Mouse (Mus musculus) embryonic stem cell, embryonic (primary cell): Measurements from ENCODE around the gene H2al1k.
"Not testable (repeated sequence)": the region's sequence is repeated elsewhere in the genome, so short reads cannot be mapped to it uniquely, and the experiment has no call there.

ENCODE experiments used
- CTCF ChIA-PET, 4 experiments: fragments of 300-600 bp in 2 of 4; fragments of 350-600 bp in 2 of 4; sonication (Branson Sonifier 250); formaldehyde crosslinking; loops; one replicate each; lab custom pipeline; 2022; ENCODE audit warnings: inconsistent platforms in 2 of 4; lab: Charles Lee
- POLR2A ChIA-PET, 4 experiments: fragments of 300-600 bp in 2 of 4; fragments of 350-600 bp in 2 of 4; sonication (Branson Sonifier 250); formaldehyde crosslinking; loops; one replicate each; lab custom pipeline; 2022; ENCODE audit warnings: antibody characterized with exemption in 4 of 4, inconsistent platforms in 1 of 4; lab: Charles Lee

Gene H2al1k

DNA sequence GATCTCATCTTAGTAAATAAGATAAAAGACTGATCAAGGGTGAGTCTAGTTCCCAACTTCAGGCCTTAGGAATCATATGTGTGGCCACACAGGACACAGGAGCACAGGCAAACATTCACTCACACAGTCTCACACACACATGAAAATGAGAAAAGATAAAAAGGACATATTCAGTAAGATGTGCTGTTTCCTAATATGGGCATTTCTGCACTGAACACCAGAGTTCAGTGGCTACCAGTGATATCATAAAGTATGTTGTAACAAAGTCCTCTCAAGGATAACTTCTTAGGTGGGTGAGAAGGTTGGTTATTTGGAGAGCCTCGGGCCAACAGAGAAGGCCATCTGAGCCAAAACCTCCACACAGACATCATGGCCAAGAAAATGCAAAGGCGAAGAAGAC is at the start of gene H2al1k:
H2al1k (plus strand) TSS at position 301 of the 400 bp plus-strand sequence.
- POLR2A ChIA-PET, CTCF ChIA-PET: not testable (repeated sequence)

DNA sequence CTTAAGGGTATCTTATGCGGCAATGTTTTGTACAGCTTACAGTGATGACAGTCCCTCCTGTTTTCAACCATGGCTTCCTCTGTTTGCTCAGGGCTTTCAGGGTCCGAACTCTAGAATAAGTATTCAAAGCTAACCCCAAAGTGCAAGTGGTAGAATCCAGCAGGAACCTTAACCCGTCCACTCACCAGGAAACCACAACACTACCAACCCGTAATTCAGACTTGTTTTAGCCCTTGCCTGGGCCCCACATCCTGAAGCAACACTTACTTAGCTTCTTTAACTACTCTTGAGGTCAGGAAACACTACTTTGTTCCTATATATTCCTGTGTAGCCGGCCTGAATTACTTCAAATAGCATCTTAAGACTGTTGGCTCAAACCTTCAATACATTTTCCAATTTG is 47.6 kb upstream of the H2al1k start:
- POLR2A ChIA-PET = no interaction called here
- CTCF ChIA-PET = no interaction called here

DNA sequence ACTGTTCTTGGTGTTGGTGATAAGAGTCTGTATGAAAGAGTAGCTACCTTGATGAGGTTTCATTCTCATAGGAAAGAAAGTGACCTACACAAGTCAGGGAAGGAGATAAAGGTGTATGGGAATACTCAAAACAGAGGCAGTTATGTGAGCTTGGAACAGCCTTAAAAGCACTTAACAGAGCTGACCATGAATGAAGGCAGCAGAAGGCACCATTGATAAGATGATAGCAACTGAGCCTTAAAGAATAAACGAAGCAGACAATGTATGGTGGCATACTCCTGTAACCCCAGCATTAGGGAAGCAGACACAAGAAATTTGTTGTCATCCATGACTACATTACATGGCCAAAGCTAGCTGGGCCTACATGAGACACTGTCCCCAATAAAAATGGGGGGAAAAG is 47.0 kb upstream of the H2al1k start:
- CTCF ChIA-PET = no interaction called here
- POLR2A ChIA-PET = interaction anchor here in 1 of 4 experiments (0.6 kb wide), 1 partner anchor 186 kb away, joined by 4 read pairs; no protein-coding TSS in a partner anchor

DNA sequence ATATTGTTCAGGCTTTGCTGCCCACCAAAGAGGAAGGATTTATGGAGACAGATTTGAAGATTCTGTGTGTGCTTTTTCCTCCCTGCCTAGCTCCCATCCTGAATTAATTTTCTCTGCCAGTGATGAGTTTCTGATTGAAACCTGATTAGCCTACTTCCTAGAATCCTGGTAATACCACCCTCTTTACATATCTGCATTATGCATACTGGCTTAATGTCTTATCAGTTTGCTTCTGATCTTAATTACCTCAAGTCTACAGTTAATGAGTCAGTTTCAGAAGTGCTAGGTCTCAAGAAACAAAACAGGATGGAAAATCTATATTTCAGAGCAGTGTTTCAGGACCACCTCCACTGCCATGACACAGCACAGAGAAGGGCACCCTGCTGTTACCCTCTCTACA is 34.0 kb upstream of the H2al1k start:
- CTCF ChIA-PET, POLR2A ChIA-PET: not testable (repeated sequence)

DNA sequence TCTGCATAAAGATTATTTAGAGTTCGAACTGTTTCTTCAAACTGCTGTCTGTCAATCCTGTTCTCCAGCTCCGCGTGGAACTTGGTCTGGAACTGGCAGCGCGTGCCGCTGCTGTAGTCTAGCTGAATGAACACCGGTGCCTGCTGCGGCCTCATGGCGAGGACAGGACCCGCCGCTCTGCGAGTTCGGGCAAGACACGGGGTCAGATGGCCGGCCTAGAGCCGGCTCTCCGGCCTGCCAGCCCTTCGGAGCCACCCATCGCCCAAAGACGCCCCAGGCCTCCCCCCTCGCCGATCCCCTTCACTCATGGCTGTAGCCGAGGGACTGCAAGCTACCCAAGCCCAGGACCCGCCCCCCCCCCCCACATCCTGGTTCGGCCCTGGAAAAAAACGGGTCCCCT is 22.5 kb upstream of the H2al1k start:
- CTCF ChIA-PET, POLR2A ChIA-PET: not testable (repeated sequence)

DNA sequence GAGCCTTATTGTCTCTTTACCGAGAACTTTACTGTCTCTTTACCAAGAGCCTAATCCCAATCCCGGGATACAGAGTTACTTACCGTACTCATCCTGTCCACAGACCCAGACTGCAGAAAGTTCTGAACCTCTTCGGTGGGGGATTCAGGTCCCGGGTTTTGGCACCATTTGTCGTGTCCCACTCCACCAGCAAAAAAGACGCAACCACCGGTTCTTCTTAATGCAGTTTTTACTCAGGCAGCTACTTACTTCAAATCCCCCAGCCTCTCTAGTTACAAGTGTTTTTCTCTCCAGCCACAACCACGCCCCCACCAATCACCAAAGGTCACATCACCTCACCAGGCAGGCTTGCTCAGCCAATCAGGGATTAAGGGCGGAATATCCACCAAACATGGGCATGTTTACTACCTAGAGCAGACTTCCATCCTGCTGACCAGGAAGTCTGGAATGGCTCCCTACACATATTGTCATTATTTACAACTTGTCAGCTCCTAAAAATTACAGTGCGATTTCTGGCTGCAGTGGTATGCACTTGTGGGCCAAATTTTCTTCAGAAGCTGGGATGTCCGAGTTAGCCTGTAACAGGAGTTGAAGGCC is 18.0 kb upstream of the H2al1k start:
- POLR2A ChIA-PET = not testable (repeated sequence)
- CTCF ChIA-PET = interaction anchor here in 1 of 4 experiments (0.5 to 0.6 kb wide), 2 partner anchors 41 to 188 kb away, joined by 3 to 9 read pairs; no protein-coding TSS in a partner anchor

DNA sequence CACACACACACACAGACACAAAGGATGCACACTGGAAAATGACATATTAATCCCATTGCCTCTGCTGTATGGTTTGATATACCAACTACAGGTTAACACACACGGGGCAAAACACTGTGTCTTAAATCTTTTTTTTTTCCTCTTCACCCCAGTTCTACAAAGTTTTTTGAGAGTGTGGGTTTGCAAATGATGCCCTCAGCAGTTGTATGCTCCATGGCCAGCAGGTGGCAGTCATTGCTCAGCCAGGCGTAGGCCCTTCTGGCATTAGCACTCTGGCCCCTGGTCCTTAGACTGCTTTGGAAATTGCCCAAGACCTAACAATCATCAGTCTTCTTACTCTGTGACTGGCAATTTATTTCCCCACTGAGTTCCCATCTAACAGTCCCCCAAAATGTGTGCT is 17.4 kb upstream of the H2al1k start:
- CTCF ChIA-PET = interaction anchor here in 1 of 4 experiments (0.5 kb wide), 1 partner anchor 40 kb away, joined by 9 read pairs; no protein-coding TSS in a partner anchor
- POLR2A ChIA-PET = not testable (repeated sequence)

DNA sequence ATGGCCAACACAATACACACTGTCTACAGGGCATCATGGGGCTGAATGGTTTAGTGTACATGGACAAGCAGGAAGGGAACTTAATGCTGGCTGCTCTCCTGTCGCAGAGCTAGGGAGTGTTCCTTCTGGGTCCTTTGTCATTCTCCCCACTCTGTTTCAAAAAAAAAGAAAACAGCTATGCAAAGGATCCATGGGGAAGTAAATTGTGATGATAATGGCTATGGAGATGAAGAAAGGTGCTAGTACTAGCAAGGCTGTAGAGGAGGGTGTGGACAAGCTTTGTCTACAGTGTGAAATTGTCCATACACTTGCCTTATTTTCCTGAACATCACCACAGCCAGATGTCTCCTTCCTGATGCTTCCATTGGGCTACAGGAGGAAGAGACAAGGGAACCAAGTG is 15.4 kb upstream of the H2al1k start:
- POLR2A ChIA-PET = interaction anchor here in 2 of 4 experiments (0.6 to 1.5 kb wide), 2 partner anchors 183 to 335 kb away, joined by 3 to 5 read pairs; no protein-coding TSS in a partner anchor
- CTCF ChIA-PET = interaction anchor here in 1 of 4 experiments (1.4 kb wide), 1 partner anchor 412 kb away, joined by 3 read pairs; no protein-coding TSS in a partner anchor

DNA sequence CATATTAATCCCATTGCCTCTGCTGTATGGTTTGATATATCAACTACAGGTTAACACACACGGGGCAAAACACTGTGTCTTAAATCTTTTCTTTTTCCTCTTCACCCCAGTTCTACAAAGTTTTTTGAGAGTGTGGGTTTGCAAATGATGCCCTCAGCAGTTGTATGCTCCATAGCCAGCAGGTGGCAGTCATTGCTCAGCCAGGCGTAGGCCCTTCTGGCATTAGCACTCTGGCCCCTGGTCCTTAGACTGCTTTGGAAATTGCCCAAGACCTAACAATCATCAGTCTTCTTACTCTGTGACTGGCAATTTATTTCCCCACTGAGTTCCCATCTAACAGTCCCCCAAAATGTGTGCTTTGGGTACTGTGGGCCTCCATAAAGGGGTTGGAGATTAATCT is 23.6 kb downstream of the H2al1k start:
- CTCF ChIA-PET, POLR2A ChIA-PET: not testable (repeated sequence)

DNA sequence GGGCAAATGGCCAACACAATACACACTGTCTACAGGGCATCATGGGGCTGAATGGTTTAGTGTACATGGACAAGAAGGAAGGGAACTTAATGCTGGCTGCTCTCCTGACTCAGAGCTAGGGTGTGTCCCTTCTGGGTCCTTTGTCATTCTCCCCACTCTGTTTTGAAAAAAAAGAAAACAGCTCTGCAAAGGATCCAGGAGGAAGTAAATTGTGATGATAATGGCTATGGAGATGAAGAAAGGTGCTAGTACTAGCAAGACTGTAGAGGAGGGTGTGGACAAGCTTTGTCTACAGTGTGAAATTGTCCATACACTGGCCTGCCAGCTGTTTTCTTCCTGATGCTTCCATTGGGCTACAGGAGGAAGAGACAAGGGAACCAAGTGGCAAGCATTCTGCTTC is 25.5 kb downstream of the H2al1k start:
- CTCF ChIA-PET, POLR2A ChIA-PET: not testable (repeated sequence)
